Mouse (Mus musculus): ENCODE data around the gene Vash1. TPM values are rescaled to one million over a fixed set of nuclear protein-coding genes. Genes with fewer than 3 reads are reported as not detected.
A peak's percentile ranks its signal among the peaks of the same experiment; 100 is the strongest.

Gene Vash1
- total RNA-seq (2015) (0.07 and 0.10 TPM in 2 replicates), total RNA-seq (2017) (0.54 and 0.91 TPM in 2 replicates)

GRCm38 (mm10) chr12:86678591-86679545 is at the start of gene Vash1:
TSS of gene Vash1 (plus strand) at chr12:86678700.
- ATAC-seq (replicated peaks; ENCODE audit: poor library complexity) = peak; percentile 55

- no peak for ATAC-seq (replicated peaks; ENCODE audit: poor library complexity)
Measured at GRCm38 (mm10) chr12:86628783-86629172, 49.7 kb upstream of the Vash1 start.

- 0 out of 2 replicates have a peak, but pooled peaks have one; percentile 23 for ATAC-seq (replicated peaks; ENCODE audit: poor library complexity)
Measured at GRCm38 (mm10) chr12:86641763-86642162, 36.7 kb upstream of the Vash1 start.

- no peak for ATAC-seq (replicated peaks; ENCODE audit: poor library complexity)
Measured at GRCm38 (mm10) chr12:86644512-86645273, 33.8 kb upstream of the Vash1 start.

- ATAC-seq (replicated peaks; ENCODE audit: poor library complexity) = no peak
Measured at GRCm38 (mm10) chr12:86645494-86645893, 33.0 kb upstream of the Vash1 start.

GRCm38 (mm10) chr12:86646831-86647230 is 31.7 kb upstream of the Vash1 start:
- ATAC-seq (replicated peaks; ENCODE audit: poor library complexity) = no peak

- ATAC-seq (replicated peaks; ENCODE audit: poor library complexity) = no peak
Measured at GRCm38 (mm10) chr12:86647279-86647678, 31.2 kb upstream of the Vash1 start.

GRCm38 (mm10) chr12:86647736-86648135 is 30.8 kb upstream of the Vash1 start:
- no peak for ATAC-seq (replicated peaks; ENCODE audit: poor library complexity)

GRCm38 (mm10) chr12:86648489-86648888 is 30.0 kb upstream of the Vash1 start:
- no peak for ATAC-seq (replicated peaks; ENCODE audit: poor library complexity)

- no peak for ATAC-seq (replicated peaks; ENCODE audit: poor library complexity)
Measured at GRCm38 (mm10) chr12:86651301-86651860, 27.1 kb upstream of the Vash1 start.

- no peak for ATAC-seq (replicated peaks; ENCODE audit: poor library complexity)
Measured at GRCm38 (mm10) chr12:86652570-86653041, 25.9 kb upstream of the Vash1 start.

- ATAC-seq (replicated peaks; ENCODE audit: poor library complexity) = no peak
Measured at GRCm38 (mm10) chr12:86659447-86659968, 19.0 kb upstream of the Vash1 start.

- ATAC-seq (replicated peaks; ENCODE audit: poor library complexity) = no peak
Measured at GRCm38 (mm10) chr12:86660466-86660865, 18.0 kb upstream of the Vash1 start.

GRCm38 (mm10) chr12:86665656-86666055 is 12.8 kb upstream of the Vash1 start:
- peak; percentile 34; the same call in 1 of the 2 replicates for ATAC-seq (replicated peaks; ENCODE audit: poor library complexity)

GRCm38 (mm10) chr12:86668404-86668803 is 10.1 kb upstream of the Vash1 start:
- no peak for ATAC-seq (replicated peaks; ENCODE audit: poor library complexity)

GRCm38 (mm10) chr12:86672105-86672504 is 6.4 kb upstream of the Vash1 start:
- ATAC-seq (replicated peaks; ENCODE audit: poor library complexity) = no peak

- no peak for ATAC-seq (replicated peaks; ENCODE audit: poor library complexity)
Measured at GRCm38 (mm10) chr12:86672507-86672906, 6.0 kb upstream of the Vash1 start.

- no peak for ATAC-seq (replicated peaks; ENCODE audit: poor library complexity)
Measured at GRCm38 (mm10) chr12:86679546-86679930, 1.0 kb downstream of the Vash1 start.

- ATAC-seq (replicated peaks; ENCODE audit: poor library complexity) = no peak
Measured at GRCm38 (mm10) chr12:86679991-86680491, 1.5 kb downstream of the Vash1 start.

- peak; percentile 41 for ATAC-seq (replicated peaks; ENCODE audit: poor library complexity)
Measured at GRCm38 (mm10) chr12:86680591-86681193, 2.2 kb downstream of the Vash1 start.
